Mouse (Mus musculus) C2C12 (cell line): ENCODE measurements at regions not wholly inside any gene's neighbourhood (a gene's known extent, or its start where the extent isn't known, plus 50 kb on each side); places are given as distances from the start of the nearest gene placed in this dataset.

Experiments
- H3K27me3 ChIP-seq: one replicate; pipeline ENCODE4 v1.6.1; 2011; ENCODE audit not compliant: control insufficient read depth, insufficient read depth, insufficient read length
- H3K36me3 ChIP-seq: one replicate; pipeline ENCODE4 v1.6.1; 2011; ENCODE audit not compliant: control insufficient read depth, insufficient read depth
- H3K4me3 ChIP-seq: one replicate; pipeline ENCODE4 v1.5.1; 2011; ENCODE audit warnings: mild to moderate bottlenecking, control low read depth; ENCODE audit not compliant: poor library complexity, insufficient read depth, severe bottlenecking
- H3K79me2 ChIP-seq: one replicate; pipeline ENCODE4 v1.6.1; 2011; ENCODE audit not compliant: control insufficient read depth, insufficient read depth
- H3K79me3 ChIP-seq: one replicate; pipeline ENCODE4 v1.6.1; 2011; ENCODE audit warnings: low read depth, control low read depth
- H3ac ChIP-seq: one replicate; pipeline ENCODE3; 2011; ENCODE audit warnings: low read depth; ENCODE audit not compliant: control insufficient read depth, insufficient read length
- CEBPB ChIP-seq: IDR thresholded peaks from one replicate; pipeline ENCODE4 v1.6.1; 2011; ENCODE audit warnings: low read depth, mild to moderate bottlenecking, control low read depth, moderate library complexity
- CTCF ChIP-seq: IDR thresholded peaks from one replicate; pipeline ENCODE4 v1.5.1; 2011; ENCODE audit not compliant: control insufficient read depth, insufficient read depth, insufficient read length
- FOSL1 ChIP-seq: IDR thresholded peaks from one replicate; pipeline ENCODE4 v1.8.0; 2011; ENCODE audit warnings: mild to moderate bottlenecking, low read length; ENCODE audit not compliant: poor library complexity, insufficient read depth, severe bottlenecking
- MAX ChIP-seq: IDR thresholded peaks from one replicate; pipeline ENCODE4 v1.6.1; 2011; ENCODE audit warnings: mild to moderate bottlenecking, control low read depth
- MYOD1 ChIP-seq: IDR thresholded peaks from one replicate; pipeline ENCODE4 v1.6.1; 2011; ENCODE audit warnings: low read depth; ENCODE audit not compliant: control insufficient read depth, insufficient read length
- MYOG ChIP-seq: IDR thresholded peaks from one replicate; pipeline ENCODE4 v1.6.1; 2011; ENCODE audit not compliant: control insufficient read depth, insufficient read length; ENCODE audit errors: extremely low read depth
- USF1 ChIP-seq: IDR thresholded peaks from one replicate; pipeline ENCODE4 v1.6.1; 2011; ENCODE audit warnings: low read depth, mild to moderate bottlenecking, control low read depth, moderate library complexity

DNA sequence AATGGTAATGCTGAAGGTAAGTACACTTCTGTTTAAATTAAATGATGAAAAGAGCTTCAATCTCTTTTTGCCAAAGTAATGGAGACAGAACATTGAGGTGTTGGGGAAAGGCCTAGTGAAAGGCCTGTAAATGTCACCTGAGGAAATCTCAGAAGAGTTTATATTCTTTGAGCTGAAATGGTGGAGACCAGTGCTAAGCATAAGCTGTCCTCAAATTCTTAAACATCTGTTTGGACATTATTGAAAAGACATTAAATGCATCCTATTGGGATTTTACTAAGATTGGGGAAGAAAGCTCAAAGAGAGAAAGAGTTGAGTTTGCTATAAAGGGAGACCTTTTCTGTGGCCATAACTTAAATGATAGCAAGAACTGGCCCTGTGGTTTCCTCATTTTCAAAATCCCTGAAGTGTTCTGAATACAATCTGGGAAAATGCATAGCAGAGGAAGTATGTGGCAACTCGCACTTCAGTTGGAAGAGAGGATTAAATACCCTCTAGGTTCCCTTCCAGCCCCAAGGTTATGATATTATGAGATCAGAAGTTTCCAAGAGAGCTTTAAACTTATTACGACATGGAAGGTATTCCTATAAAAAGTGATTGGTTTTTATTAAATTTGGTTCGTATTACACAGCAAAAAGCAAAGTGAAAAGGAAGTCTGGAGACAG lies 492.3 kb downstream of the 1190002N15Rik start:
- TF ChIP-seq CTCF, result no peak
- no peak for TF ChIP-seq USF1
- no peak for TF ChIP-seq CEBPB
- no peak for TF ChIP-seq MYOD1
- no peak for TF ChIP-seq MYOG
- TF ChIP-seq FOSL1, result no peak
- TF ChIP-seq MAX, result no peak
- Histone ChIP-seq H3K79me3 (no peaks in the 10 kb centered on the region), H3K27me3 (no peaks in the 10 kb centered on the region), H3K79me2 (no peaks in the 10 kb centered on the region), H3K36me3 (no peaks in the 10 kb centered on the region), H3K4me3 (no peak overlapping the region), H3ac (no peak overlapping the region)

DNA sequence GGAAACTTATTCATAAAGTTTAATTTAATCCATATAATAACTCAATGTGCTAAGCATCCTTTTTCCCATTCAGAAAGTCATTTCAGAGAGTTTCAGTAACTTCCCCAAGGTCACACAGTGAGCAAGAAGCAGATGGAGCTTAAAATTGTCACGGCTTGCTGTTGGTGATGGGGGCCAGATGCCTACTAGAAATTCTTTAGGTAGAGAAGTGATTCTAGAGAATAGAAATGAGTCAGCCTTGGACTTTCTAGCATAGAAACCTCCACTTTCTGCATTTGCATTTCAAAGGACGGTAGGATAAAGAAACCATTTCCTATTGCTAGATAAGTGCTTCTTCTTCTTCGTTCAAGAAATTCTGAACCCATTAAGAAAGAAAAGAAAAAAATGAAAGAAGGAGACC lies 514.1 kb downstream of the 1190002N15Rik start:
- TF ChIP-seq CTCF (no peak), MAX (no peak)
- H3K79me3 ChIP-seq, result no peaks in the 10 kb centered on the region
- H3ac ChIP-seq, result no peak overlapping the region

DNA sequence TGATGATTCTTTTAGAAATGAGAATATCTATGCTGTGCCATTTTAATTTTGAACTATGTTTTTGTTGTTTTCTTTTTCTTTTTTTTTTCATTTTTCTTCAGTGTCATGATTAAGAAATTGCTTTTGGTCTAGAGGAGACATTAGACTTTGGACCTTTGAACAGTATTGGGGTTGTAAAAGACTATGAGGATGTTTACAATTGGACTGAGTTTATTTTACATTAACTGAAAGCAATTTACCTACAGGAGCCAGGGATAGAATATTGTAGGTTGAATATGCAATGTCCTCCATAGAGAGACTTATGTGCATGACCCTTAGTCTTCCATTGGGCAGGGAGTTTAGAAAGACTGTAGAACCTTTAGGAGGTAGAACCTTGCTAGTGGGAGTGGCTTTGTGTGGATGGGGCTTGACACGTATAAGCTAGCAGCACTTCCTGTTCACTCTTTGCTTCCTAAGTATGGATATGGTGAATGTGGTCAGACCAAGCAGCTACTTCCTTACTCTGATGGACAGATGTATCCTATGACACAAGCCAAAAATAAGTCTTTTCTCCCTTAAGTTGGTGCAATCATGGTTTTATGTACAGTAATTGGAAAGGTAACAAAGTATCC lies 516.5 kb downstream of the 1190002N15Rik start:
- TF ChIP-seq MYOG, result no peak
- TF ChIP-seq FOSL1, result no peak
- no peak for TF ChIP-seq USF1
- TF ChIP-seq CTCF, result no peak
- no peak for TF ChIP-seq MAX
- no peak for TF ChIP-seq CEBPB
- TF ChIP-seq MYOD1, result no peak
- Histone ChIP-seq H3K36me3 (no peaks in the 10 kb centered on the region), H3K79me3 (no peaks in the 10 kb centered on the region), H3K4me3 (no peak overlapping the region), H3ac (no peak overlapping the region), H3K27me3 (no peaks in the 10 kb centered on the region), H3K79me2 (no peaks in the 10 kb centered on the region)

More for the DNA sequence above, 514.1 kb downstream of the 1190002N15Rik start:
- H3K79me2 ChIP-seq, result no peaks in the 10 kb centered on the region
- H3K27me3 ChIP-seq, result no peaks in the 10 kb centered on the region
- H3K4me3 ChIP-seq, result no peak overlapping the region
- no peaks in the 10 kb centered on the region for H3K36me3 ChIP-seq

DNA sequence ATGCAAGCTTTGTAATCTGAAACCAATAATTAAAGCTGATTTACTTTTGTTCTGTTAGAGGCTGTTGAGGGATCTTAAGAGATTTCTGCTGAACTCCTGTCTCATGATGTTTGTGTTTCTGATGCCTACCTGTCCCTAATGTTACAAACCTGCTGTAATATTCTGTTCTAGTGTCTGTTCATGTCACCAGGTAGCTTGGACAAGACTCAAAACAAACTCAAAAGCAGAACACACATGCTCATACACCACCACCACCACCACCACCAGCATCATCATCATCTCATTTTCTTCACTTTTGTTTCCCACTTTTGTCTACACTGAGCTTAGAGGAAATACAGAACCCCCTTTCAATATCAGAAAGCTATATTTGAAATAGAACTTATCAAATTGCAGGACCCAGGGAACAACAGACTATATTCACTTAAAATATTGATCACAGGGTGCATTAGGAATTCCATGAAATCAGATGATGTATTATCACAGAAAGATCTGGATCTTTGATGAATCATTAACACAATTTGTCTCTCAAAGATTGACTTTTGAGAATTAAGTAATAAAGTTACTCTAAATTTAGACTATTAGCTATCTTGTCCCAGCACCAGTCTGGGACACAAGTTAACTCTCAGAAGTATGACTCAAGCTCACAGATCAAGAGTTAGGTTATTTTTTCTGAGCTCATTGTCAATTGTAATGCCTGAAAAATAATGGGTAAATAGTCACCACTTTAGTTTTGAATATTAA lies 521.0 kb downstream of the 1190002N15Rik start:
- Histone ChIP-seq H3K36me3 (no peaks in the 10 kb centered on the region), H3K4me3 (no peak overlapping the region), H3K27me3 (no peaks in the 10 kb centered on the region), H3K79me2 (no peaks in the 10 kb centered on the region), H3ac (no peak overlapping the region), H3K79me3 (no peaks in the 10 kb centered on the region)
- TF ChIP-seq CTCF, result no peak
- no peak for TF ChIP-seq USF1
- no peak for TF ChIP-seq MAX
- no peak for TF ChIP-seq FOSL1
- no peak for TF ChIP-seq MYOG
- TF ChIP-seq CEBPB, result no peak
- no peak for TF ChIP-seq MYOD1

DNA sequence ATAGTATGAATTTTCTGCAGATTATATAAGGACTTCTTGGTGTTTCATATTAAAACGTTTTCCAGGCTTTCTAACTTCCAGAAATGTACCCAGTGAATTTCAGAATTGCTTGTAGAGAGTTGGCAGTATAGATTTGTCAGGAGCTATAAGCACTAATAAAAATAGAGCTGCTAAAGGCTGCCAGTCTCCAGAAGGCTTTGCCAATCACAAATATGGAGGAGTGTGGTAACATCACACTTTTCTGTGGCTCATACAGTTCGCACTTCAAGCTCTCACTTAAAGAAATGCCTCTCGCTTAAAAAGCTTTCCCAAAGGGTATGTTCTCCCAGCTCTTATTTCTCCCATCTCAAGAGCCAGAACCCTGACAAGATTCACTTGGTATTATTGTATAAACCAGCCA lies 545.7 kb downstream of the 1190002N15Rik start:
- Histone ChIP-seq H3ac (no peak overlapping the region), H3K79me2 (no peaks in the 10 kb centered on the region), H3K36me3 (no peaks in the 10 kb centered on the region), H3K27me3 (no peaks in the 10 kb centered on the region), H3K79me3 (no peaks in the 10 kb centered on the region), H3K4me3 (no peak overlapping the region)
- TF ChIP-seq MAX, result no peak
- TF ChIP-seq MYOG, result no peak
- no peak for TF ChIP-seq FOSL1
- no peak for TF ChIP-seq MYOD1
- TF ChIP-seq USF1, result no peak
- TF ChIP-seq CEBPB, result no peak
- no peak for TF ChIP-seq CTCF

DNA sequence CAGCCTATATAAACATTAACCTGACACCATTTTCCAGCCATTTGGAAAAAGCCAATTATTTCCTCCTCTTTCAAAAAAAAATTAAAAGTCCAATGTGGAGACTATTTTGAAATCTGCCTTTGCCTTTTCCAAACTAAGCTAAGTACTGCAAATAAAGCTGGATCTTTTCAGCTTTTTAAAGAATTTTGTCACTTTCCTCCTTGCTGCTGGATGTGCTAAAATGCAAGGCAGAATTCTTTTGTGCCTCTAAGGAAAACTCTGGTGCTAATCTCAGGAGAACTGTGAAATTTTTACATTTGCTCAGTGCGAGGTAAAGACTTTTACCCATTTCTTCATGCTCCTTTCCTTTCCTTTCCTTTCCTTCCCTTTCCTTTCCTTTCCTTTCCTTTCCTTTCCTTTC lies 546.7 kb downstream of the 1190002N15Rik start:
- H3K4me3 ChIP-seq, result no peak overlapping the region
- no peaks in the 10 kb centered on the region for H3K79me2 ChIP-seq
- no peaks in the 10 kb centered on the region for H3K27me3 ChIP-seq
- no peak overlapping the region for H3ac ChIP-seq
- no peaks in the 10 kb centered on the region for H3K79me3 ChIP-seq
- no peak for TF ChIP-seq CEBPB
- TF ChIP-seq USF1, result no peak
- no peak for TF ChIP-seq MAX
- no peaks in the 10 kb centered on the region for H3K36me3 ChIP-seq
